ENCODE assay signal across 20 mouse cellular contexts in the genomic region with DNA sequence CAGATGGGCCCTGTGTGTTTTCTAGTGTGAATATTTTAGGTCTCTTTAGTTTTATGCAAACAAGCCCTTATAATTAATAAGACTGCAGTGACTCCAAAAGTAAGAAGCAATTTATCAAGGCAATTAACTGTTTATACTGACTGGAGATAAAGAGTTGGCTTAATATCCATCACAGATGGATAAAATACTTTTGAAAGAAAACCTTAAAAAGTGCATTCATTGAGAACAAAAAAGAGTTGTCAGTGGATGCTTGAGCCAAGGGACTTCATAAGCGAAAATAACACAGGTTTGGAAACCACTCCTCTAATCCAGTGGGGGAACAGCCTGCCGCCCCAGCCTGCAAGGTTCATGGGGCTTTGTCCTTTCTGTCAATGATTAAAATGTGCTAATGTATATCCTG. TPM values are rescaled to one million over a fixed set of nuclear protein-coding genes. Genes with fewer than 3 reads are reported as not detected.
DNase-seq lines count a peak whose midpoint lies in the region; ATAC-seq lines count a peak whose summit lies in the region.
"Had no signal": no experiment of that assay in that cellular context is flagged by ENCODE, and none has a peak within 500 bp of the region (broad histone marks: within the 10 kb centered on the region; RNA-seq: fewer than 3 reads in every experiment).

No protein-coding gene starts in this region.

- H3K36me3 ChIP-seq in midbrain, embryonic 10.5 days = peaks cover 61% of the 10 kb centered on the region
- H3K36me3 ChIP-seq in midbrain, embryonic 16.5 days (ENCODE audit: control insufficient read depth, insufficient read depth, low read length) = no peaks in the 10 kb centered on the region
- peaks cover 66% of the 10 kb centered on the region for H3K36me3 ChIP-seq in embryonic facial prominence, embryonic 13.5 days
- H3K36me3 ChIP-seq in hindbrain, embryonic 14.5 days (replicated peaks; ENCODE audit: control insufficient read depth, insufficient read depth) = no peaks in the 10 kb centered on the region
- H3K36me3 ChIP-seq in limb, embryonic 15.5 days = peaks cover 20% of the 10 kb centered on the region; the same call in 1 of the 2 replicates

- 31% methylated on average over 2 of the region's 2 CpGs for WGBS in midbrain, embryonic 10.5 days
- WGBS in midbrain, embryonic 16.5 days = 33% methylated on average over 2 of the region's 2 CpGs
- 25% methylated on average over 2 of the region's 2 CpGs for WGBS in embryonic facial prominence, embryonic 13.5 days
- 20% methylated on average over 2 of the region's 2 CpGs for WGBS in hindbrain, embryonic 14.5 days
- WGBS in limb, embryonic 15.5 days = 44% methylated on average over 2 of the region's 2 CpGs

- H3K9ac ChIP-seq in midbrain, embryonic 16.5 days (ENCODE audit: low read depth, low read length) = no peak overlapping the region
- H3K9ac ChIP-seq in embryonic facial prominence, embryonic 13.5 days = peak overlapping the region; percentile 100
- H3K9ac ChIP-seq in hindbrain, embryonic 14.5 days = no peak overlapping the region
- no peak overlapping the region for H3K9ac ChIP-seq in limb, embryonic 15.5 days
- H3K9ac ChIP-seq: heart, embryonic 13.5 days had no signal

- no peaks in the 10 kb centered on the region for H3K9me3 ChIP-seq in midbrain, embryonic 10.5 days (replicated peaks)
- no peaks in the 10 kb centered on the region for H3K9me3 ChIP-seq in midbrain, embryonic 16.5 days (replicated peaks; ENCODE audit: control insufficient read depth, low read length, poor library complexity, severe bottlenecking)
- no peaks in the 10 kb centered on the region for H3K9me3 ChIP-seq in embryonic facial prominence, embryonic 13.5 days
- H3K9me3 ChIP-seq in hindbrain, embryonic 14.5 days (ENCODE audit: control insufficient read depth, low read length) = no peaks in the 10 kb centered on the region
- no peaks in the 10 kb centered on the region for H3K9me3 ChIP-seq in limb, embryonic 15.5 days
- H3K9me3 ChIP-seq: heart, embryonic 13.5 days had no signal

- no peak for DNase-seq in midbrain, embryonic 10.5 days (ENCODE audit: low spot score)
- DNase-seq in hindbrain, embryonic 14.5 days (ENCODE audit: low spot score) = no peak
- no peak for DNase-seq in adrenal gland, postnatal 14 days
- no peak for DNase-seq in heart, adult 8-10 months (ENCODE audit: low spot score)
- DNase-seq: adrenal gland, postnatal 25 days; cerebellum, adult 9-11 months; heart, postnatal 36 days; kidney, adult 11 months; lung, adult 2 months; lung, postnatal 36 days; right cerebral cortex, adult 18-20 months; spleen, adult 18-20 months; thymus, adult 18-20 months had no signal

- no peak for ATAC-seq in midbrain, embryonic 16.5 days
- ATAC-seq in embryonic facial prominence, embryonic 13.5 days (ENCODE audit: insufficient number of reproducible peaks, insufficient read depth, low FRiP score, low TSS enrichment, low read depth) = no peak
- no peak for ATAC-seq in hindbrain, embryonic 14.5 days (ENCODE audit: low FRiP score)
- no peak for ATAC-seq in limb, embryonic 15.5 days (ENCODE audit: insufficient number of reproducible peaks, low FRiP score, low TSS enrichment, low read depth)

- no peak overlapping the region for H3K4me2 ChIP-seq in midbrain, embryonic 16.5 days (ENCODE audit: low read length)
- H3K4me2 ChIP-seq in embryonic facial prominence, embryonic 13.5 days = peak overlapping the region; percentile 87
- H3K4me2 ChIP-seq in hindbrain, embryonic 14.5 days (replicated peaks) = peak overlapping the region; percentile 98
- H3K4me2 ChIP-seq in limb, embryonic 15.5 days = peak overlapping the region; percentile 25; the same call in 1 of the 2 replicates
- H3K4me2 ChIP-seq: heart, embryonic 13.5 days; liver, embryonic 11.5 days had no signal

- peaks cover 91% of the 10 kb centered on the region for H3K4me1 ChIP-seq in midbrain, embryonic 10.5 days
- H3K4me1 ChIP-seq in midbrain, embryonic 16.5 days (ENCODE audit: control insufficient read depth, insufficient read depth, low read length) = peaks cover 25% of the 10 kb centered on the region
- H3K4me1 ChIP-seq in embryonic facial prominence, embryonic 13.5 days = peaks cover 49% of the 10 kb centered on the region
- peaks cover 18% of the 10 kb centered on the region for H3K4me1 ChIP-seq in hindbrain, embryonic 14.5 days (replicated peaks; ENCODE audit: control insufficient read depth, insufficient read depth, low read length)
- peaks cover 22% of the 10 kb centered on the region for H3K4me1 ChIP-seq in limb, embryonic 15.5 days

- H3K27me3 ChIP-seq in midbrain, embryonic 10.5 days (ENCODE audit: low read depth, poor library complexity, severe bottlenecking) = peaks cover 57% of the 10 kb centered on the region
- H3K27me3 ChIP-seq in midbrain, embryonic 16.5 days (ENCODE audit: control insufficient read depth, insufficient read depth, low read depth, low read length) = peaks cover 8% of the 10 kb centered on the region
- H3K27me3 ChIP-seq in embryonic facial prominence, embryonic 13.5 days = no peaks in the 10 kb centered on the region
- H3K27me3 ChIP-seq in hindbrain, embryonic 14.5 days (ENCODE audit: control insufficient read depth, insufficient read depth, low read length) = peaks cover 29% of the 10 kb centered on the region
- H3K27me3 ChIP-seq in limb, embryonic 15.5 days = peaks cover 6% of the 10 kb centered on the region; the same call in 1 of the 2 replicates

- no peak overlapping the region for H3K27ac ChIP-seq in midbrain, embryonic 10.5 days (replicated peaks)
- no peak overlapping the region for H3K27ac ChIP-seq in midbrain, embryonic 16.5 days (ENCODE audit: low read length)
- H3K27ac ChIP-seq in embryonic facial prominence, embryonic 13.5 days = peak overlapping the region; percentile 100
- H3K27ac ChIP-seq in hindbrain, embryonic 14.5 days = no peak overlapping the region
- peak overlapping the region; percentile 19; the same call in 1 of the 2 replicates for H3K27ac ChIP-seq in limb, embryonic 15.5 days
- H3K27ac ChIP-seq: heart, embryonic 13.5 days; kidney, postnatal 0 days; left cerebral cortex, adult 2 months had no signal

- H3K4me3 ChIP-seq in midbrain, embryonic 10.5 days = peak overlapping the region; percentile 80
- H3K4me3 ChIP-seq in midbrain, embryonic 16.5 days (ENCODE audit: low read depth, low read length) = no peak overlapping the region
- H3K4me3 ChIP-seq in embryonic facial prominence, embryonic 13.5 days = peak overlapping the region; percentile 91
- H3K4me3 ChIP-seq in hindbrain, embryonic 14.5 days (replicated peaks; ENCODE audit: low read length) = 0 out of 2 replicates have a peak overlapping the region, but pooled peaks have one; percentile 61
- peak overlapping the region; percentile 19 for H3K4me3 ChIP-seq in limb, embryonic 15.5 days
- H3K4me3 ChIP-seq: heart, embryonic 13.5 days; left cerebral cortex, adult 2 months had no signal

RNA-seq across cellular contexts. Expression of a gene that starts 9.6 kb away (rescaled TPM):
- 49.5 and 49.7 TPM in 2 replicates for polyA plus RNA-seq in midbrain, embryonic 10.5 days (2016; fragmentation: Nextera tagmentation; extraction: Ambion mirVana)
- polyA plus RNA-seq in midbrain, embryonic 16.5 days (2015; fragmentation: Nextera tagmentation; extraction: Ambion mirVana) = 13.4 and 13.8 TPM in 2 replicates
- 280 and 323 TPM in 2 replicates for polyA plus RNA-seq in embryonic facial prominence, embryonic 13.5 days (2015; fragmentation: Nextera tagmentation; extraction: Ambion mirVana)
- polyA plus RNA-seq in hindbrain, embryonic 14.5 days (2014; fragmentation: Nextera tagmentation; extraction: Ambion mirVana) = 26.6 and 29.3 TPM in 2 replicates
- 100 and 102 TPM in 2 replicates for polyA plus RNA-seq in limb, embryonic 15.5 days (2015; fragmentation: Nextera tagmentation; extraction: Ambion mirVana)
- total RNA-seq in adrenal gland, postnatal 14 days (2021) = 21.5 and 25.7 TPM in 2 replicates
- 10 to 100 TPM; 12.1 to 14.7 (median 13.0) TPM for total RNA-seq in heart, adult 8-10 months (2022)

Comparison
In these comparisons a context has a peak if more than half of its experiments do, and no peak if none do; other contexts are left out.
1. H3K27ac ChIP-seq: peak in embryonic facial prominence, embryonic 13.5 days (single experiment) and limb, embryonic 15.5 days (single experiment); none in midbrain, embryonic 10.5 days (single experiment), midbrain, embryonic 16.5 days (single experiment) and hindbrain, embryonic 14.5 days (single experiment).